Mouse (Mus musculus) kidney, adult 8-10 months (tissue): ENCODE results near the gene 1700001P01Rik.
"Not testable (repeated sequence)": the region's sequence is repeated elsewhere in the genome, so short reads cannot be mapped to it uniquely, and the experiment has no call there.

Experiments used
- DNase-seq, 2 experiments: peaks; one replicate each; pipeline ENCODE4 v3.0.0; 2022

1700001P01Rik gene

GRCm38 (mm10) chr11:97790778-97791438 is 15.2 kb upstream of the 1700001P01Rik start:
- not testable (repeated sequence) for DNase-seq

DNA sequence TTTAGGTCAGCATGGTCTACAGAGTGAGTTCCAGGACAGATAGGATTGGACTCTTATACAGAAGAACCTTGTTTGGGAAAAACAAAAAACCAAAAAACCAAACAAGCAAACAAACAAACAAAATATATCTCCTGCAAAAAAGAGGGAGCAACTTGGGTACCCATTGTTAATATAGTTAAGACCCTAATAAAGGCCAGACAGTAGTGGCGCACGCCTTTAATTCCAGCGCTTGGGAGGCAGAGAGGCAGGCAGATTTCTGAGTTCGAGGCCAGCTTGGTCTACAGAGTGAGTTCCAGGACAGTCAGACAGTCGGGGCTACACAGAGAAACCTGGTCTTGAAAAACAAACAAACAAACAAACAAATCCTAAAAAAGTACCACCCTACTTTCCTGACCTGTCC is 14.0 kb upstream of the 1700001P01Rik start:
- DNase-seq: no peak

GRCm38 (mm10) chr11:97787961-97788360 is 12.2 kb upstream of the 1700001P01Rik start:
- no peak for DNase-seq

- no peak for DNase-seq
Measured at GRCm38 (mm10) chr11:97782564-97782895, 6.8 kb upstream of the 1700001P01Rik start.

- peak; percentile 97 to 99 for DNase-seq
Measured at GRCm38 (mm10) chr11:97781832-97782563, 6.3 kb upstream of the 1700001P01Rik start, which contains the start of gene Rpl23. TSS of gene Rpl23 (minus strand) at chr11:97782437.

GRCm38 (mm10) chr11:97781478-97781831 is 5.7 kb upstream of the 1700001P01Rik start:
- DNase-seq: no peak

GRCm38 (mm10) chr11:97779968-97780701 is 4.4 kb upstream of the 1700001P01Rik start:
- no peak for DNase-seq

DNA sequence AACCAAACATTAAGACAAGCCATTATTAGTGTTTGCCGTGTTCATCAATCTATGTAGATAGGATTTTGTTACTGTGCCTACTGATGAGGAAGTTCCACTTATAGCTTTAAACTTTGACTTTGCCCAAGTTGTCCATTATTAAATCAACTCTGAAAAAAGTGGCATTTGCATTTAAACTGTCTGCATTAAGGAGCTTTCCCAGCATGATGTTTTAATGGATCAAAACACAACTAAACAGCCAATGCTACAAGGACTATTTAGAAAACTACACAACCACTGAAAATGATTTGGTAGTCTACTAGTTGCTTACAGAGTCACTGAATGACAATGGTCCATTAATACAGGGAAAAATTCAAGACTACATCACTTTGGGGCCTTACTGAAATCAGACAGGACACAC is 3.2 kb upstream of the 1700001P01Rik start:
- DNase-seq: no peak

DNA sequence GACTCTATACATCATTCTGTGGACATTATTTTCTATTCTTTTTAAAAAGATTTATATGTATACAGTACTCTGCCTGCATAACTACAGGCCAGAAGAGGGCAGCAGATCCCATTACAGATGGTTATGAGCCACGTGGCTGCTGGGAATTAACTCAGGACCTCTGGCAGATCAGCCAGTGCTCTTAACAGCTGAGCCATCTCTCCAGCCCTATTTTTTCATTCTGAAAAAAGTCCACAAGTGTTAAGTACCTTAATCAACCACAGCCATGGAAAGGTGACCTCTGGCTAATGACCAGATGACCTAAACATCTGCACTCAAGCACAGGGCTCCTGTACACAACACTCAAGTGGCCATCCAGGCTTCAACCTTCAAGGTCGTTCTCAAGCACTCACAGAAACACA is 1.4 kb upstream of the 1700001P01Rik start:
- DNase-seq: peak in 1 of 2 experiments; percentile 23

- no peak for DNase-seq
Measured at GRCm38 (mm10) chr11:97776497-97777128, 895 bp upstream of the 1700001P01Rik start.

- no peak for DNase-seq
Measured at GRCm38 (mm10) chr11:97775186-97775585, 532 bp downstream of the 1700001P01Rik start.

GRCm38 (mm10) chr11:97771410-97771809 is 4.3 kb downstream of the 1700001P01Rik start:
- DNase-seq: no peak

DNA sequence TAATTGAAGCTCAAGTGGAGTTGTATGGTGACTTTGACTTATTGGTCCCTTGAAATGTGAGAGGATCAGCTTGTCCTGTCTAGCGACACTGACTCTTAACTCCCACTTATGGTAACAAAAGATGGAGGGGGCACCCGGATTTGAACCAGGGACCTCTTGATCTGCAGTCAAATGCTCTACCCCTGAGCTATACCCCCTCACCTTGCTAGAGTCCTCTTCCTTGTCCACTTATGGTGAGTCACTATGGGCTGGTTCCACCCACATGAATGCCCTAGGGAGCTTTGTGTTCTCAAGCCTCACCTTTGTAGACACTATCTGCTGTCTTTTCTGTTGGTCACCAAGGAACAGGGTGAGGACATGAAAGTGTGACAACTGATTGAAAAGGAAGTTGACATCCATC is 6.0 kb downstream of the 1700001P01Rik start:
- no peak for DNase-seq

- DNase-seq: peak; percentile 93 to 95
Measured at GRCm38 (mm10) chr11:97766154-97766881, 9.4 kb downstream of the 1700001P01Rik start, which contains the start of gene Cwc25. TSS of gene Cwc25 (minus strand) at chr11:97766556.

GRCm38 (mm10) chr11:97761638-97762037 is 14.1 kb downstream of the 1700001P01Rik start:
- no peak for DNase-seq

DNA sequence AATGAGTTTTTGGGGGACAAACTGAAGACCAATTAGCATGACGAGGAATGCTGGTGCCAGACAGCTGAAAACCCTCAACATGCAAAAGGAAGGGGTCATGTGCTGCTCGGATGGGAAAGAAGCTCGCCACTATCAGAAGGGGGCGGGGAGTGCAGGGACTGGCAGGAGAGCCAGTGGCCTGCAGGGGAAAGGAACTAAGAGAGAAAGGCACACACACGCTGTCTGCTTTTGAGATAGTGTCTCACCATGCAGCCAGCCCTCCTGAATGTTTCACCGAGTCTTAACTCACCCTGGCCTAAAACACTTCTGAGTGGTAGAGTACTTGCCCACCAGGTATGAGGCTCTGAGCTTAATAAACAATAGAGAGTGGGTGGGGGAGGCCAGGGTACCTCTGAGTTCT is 16.8 kb downstream of the 1700001P01Rik start:
- DNase-seq: no peak

- DNase-seq: no peak
Measured at GRCm38 (mm10) chr11:97758125-97758524, 17.6 kb downstream of the 1700001P01Rik start.

DNA sequence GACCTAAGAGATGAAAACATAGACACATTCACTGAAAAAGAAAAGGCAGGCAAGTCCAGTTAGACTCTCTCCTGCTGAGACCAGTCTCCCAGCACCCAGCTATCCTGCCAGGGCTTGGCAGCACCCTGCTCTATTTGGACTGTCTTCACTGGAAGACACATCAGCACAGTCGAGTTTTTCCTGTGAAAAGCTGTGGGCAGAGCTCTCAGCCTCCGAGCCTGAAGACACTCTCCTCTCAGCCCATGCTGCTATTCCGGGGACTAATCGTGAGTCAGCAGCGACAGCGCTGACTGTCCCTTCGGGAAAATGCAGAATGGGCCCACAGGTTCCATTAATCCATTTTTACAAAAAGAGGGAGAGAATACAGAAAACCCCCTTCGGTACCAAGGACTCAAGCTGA is 22.4 kb downstream of the 1700001P01Rik start:
- no peak for DNase-seq

DNA sequence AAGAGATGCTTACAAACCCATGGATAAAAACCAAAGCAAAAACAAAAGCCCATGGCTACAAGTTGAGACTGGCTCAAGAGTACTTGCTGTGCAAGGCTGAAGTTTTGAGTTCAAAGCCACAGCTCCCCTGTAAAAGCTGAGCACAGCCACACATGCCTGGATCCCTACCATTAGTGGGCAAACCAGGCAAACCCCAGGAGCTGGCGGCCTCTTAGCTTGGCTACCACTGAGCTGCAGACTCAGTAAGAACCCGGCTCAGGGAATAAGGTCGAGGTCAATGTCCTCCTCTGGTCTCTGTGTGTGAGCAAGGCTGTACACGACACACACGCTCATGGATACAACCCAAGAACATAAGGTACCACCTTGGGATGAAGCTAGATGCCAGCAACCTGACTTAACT is 27.2 kb downstream of the 1700001P01Rik start:
- DNase-seq: no peak

- no peak for DNase-seq
Measured at GRCm38 (mm10) chr11:97747773-97748172, 27.9 kb downstream of the 1700001P01Rik start.

DNA sequence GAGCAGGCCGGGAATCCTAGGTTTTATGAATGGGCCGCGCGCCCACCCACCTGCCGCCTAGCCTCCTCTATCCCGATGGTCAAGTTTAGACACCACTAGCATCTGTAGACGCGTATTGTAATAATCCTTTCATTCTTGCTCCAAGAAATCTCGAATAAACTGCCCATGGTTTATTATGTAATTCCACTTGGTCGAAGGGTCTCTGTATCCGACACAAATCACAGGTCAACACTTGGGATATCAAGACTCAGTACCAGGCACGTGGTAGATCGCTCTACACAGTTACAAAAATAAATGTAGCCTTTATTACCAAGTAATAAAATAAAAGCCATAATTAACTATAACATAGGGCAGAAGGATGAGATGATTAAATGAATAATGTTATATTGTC is 30.4 kb downstream of the 1700001P01Rik start:
- DNase-seq: no peak

- DNase-seq: peak; percentile 99
Measured at GRCm38 (mm10) chr11:97744718-97745330, 30.9 kb downstream of the 1700001P01Rik start.
